Mouse (Mus musculus) monocyte, adult 2 months (primary cell): Measurements from ENCODE around the gene Crtc1.

Experiments
- DNase-seq, 2 experiments: peaks; one replicate each; pipeline ENCODE4 v3.0.0; 2022; ENCODE audit warnings: low spot score in 2 of 2, low read depth in 1 of 2

The Crtc1 gene

GRCm38 (mm10) chr8:70352657-70353151 lies 86.7 kb downstream of the Crtc1 start:
- DNase-seq = peak in 1 of 2 experiments; percentile 24

- DNase-seq = no peak
These were observed 87.4 kb downstream of the Crtc1 start for GRCm38 (mm10) chr8:70352000-70352384.

GRCm38 (mm10) chr8:70351035-70351999 lies 88.1 kb downstream of the Crtc1 start:
- DNase-seq = no peak

GRCm38 (mm10) chr8:70347860-70348420 lies 91.4 kb downstream of the Crtc1 start:
- no peak for DNase-seq

- no peak for DNase-seq
These were observed 91.9 kb downstream of the Crtc1 start for GRCm38 (mm10) chr8:70347443-70347842.

- DNase-seq = no peak
These were observed 95.1 kb downstream of the Crtc1 start for GRCm38 (mm10) chr8:70344279-70344678.

- no peak for DNase-seq
These were observed 95.7 kb downstream of the Crtc1 start for GRCm38 (mm10) chr8:70343696-70344095.

- DNase-seq = no peak
These were observed 96.3 kb downstream of the Crtc1 start for GRCm38 (mm10) chr8:70343076-70343475.

- DNase-seq = no peak
These were observed 97.4 kb downstream of the Crtc1 start for GRCm38 (mm10) chr8:70342007-70342406.

- DNase-seq = no peak
These were observed 98.7 kb downstream of the Crtc1 start for GRCm38 (mm10) chr8:70340659-70341058.

- no peak for DNase-seq
These were observed 100.4 kb downstream of the Crtc1 start for GRCm38 (mm10) chr8:70338931-70339330.

- DNase-seq = no peak
These were observed 106.5 kb downstream of the Crtc1 start for GRCm38 (mm10) chr8:70332878-70333202.
